Mouse (Mus musculus) heart, embryonic 10.5 days (tissue): ENCODE data around the gene Tmc8. TPM values are rescaled to one million over a fixed set of nuclear protein-coding genes. Genes with fewer than 3 reads are reported as not detected.

Experiments
- DNase-seq: peaks from one replicate; pipeline ENCODE4 v3.0.0-alpha.2; 2017; ENCODE audit warnings: low spot score
- H3K27ac ChIP-seq: fragments of 300-500 bp; sonication (generic); 2 replicates; pipeline ENCODE4 v1.5.1; 2016; ENCODE audit warnings: mild to moderate bottlenecking
- H3K27me3 ChIP-seq: fragments of 300-500 bp; sonication (generic); 2 replicates; pipeline ENCODE4 v1.6.1; 2016; ENCODE audit warnings: mild to moderate bottlenecking; ENCODE audit not compliant: poor library complexity, insufficient read depth, severe bottlenecking
- H3K36me3 ChIP-seq: fragments of 300-500 bp; sonication (generic); 2 replicates; pipeline ENCODE4 v1.6.1; 2016; ENCODE audit warnings: mild to moderate bottlenecking, moderate library complexity
- H3K4me1 ChIP-seq: fragments of 300-500 bp; sonication (generic); 2 replicates; pipeline ENCODE4 v1.6.1; 2016; ENCODE audit warnings: mild to moderate bottlenecking
- H3K4me3 ChIP-seq: fragments of 300-500 bp; sonication (generic); 2 replicates; pipeline ENCODE4 v1.5.1; 2016; ENCODE audit warnings: mild to moderate bottlenecking, moderate library complexity
- H3K9me3 ChIP-seq: fragments of 300-500 bp; sonication (generic); 2 replicates; pipeline ENCODE4 v1.6.1; 2016; ENCODE audit warnings: mild to moderate bottlenecking, moderate library complexity
- WGBS: fragments of 180-500 bp; shearing (Covaris S2); methylation state at CpG from one replicate; pipeline ENCODE4 v1.1.7; 2016; 5-methylcytosine and 5-hydroxymethylcytosine counted together
- polyA plus RNA-seq: library from polyadenylated mRNA; unstranded; fragments of >200 nt; fragmentation: Nextera tagmentation; extraction: Ambion mirVana; gene quantifications from 2 replicates; pipeline ENCODE4 v1.2.1, GENCODE M21; 2016

Tmc8 gene
- polyA plus RNA-seq, 1 experiment from 2014 or later: 3.7 TPM

DNA sequence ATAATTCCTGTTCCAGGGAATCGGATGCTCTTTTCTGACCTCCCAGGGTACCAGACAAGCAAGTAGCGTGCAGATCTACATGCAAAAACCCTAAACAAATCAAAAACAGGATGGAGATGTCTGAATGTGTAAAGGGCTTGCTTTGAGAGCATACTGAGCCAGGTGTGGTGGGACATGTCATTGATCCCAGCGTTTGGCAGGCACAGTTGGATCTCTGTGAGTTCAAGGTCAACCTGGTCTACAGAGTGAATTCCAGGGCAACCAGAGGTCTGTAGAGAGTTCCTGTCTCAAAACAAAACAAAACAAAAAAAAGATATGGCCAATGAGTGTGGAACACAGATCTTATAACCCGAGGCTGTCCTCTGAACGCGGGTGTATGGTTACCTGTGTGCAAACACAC lies 41.5 kb downstream of the Tmc8 start:
- H3K4me3 ChIP-seq: no peak overlapping the region
- WGBS: 89% methylated on average over 6 of the region's 6 CpGs
- peaks cover 57% of the 10 kb centered on the region for H3K36me3 ChIP-seq
- no peaks in the 10 kb centered on the region for H3K9me3 ChIP-seq
- peaks cover 62% of the 10 kb centered on the region for H3K4me1 ChIP-seq
- DNase-seq: no peak
- H3K27me3 ChIP-seq: no peaks in the 10 kb centered on the region
- no peak overlapping the region for H3K27ac ChIP-seq

DNA sequence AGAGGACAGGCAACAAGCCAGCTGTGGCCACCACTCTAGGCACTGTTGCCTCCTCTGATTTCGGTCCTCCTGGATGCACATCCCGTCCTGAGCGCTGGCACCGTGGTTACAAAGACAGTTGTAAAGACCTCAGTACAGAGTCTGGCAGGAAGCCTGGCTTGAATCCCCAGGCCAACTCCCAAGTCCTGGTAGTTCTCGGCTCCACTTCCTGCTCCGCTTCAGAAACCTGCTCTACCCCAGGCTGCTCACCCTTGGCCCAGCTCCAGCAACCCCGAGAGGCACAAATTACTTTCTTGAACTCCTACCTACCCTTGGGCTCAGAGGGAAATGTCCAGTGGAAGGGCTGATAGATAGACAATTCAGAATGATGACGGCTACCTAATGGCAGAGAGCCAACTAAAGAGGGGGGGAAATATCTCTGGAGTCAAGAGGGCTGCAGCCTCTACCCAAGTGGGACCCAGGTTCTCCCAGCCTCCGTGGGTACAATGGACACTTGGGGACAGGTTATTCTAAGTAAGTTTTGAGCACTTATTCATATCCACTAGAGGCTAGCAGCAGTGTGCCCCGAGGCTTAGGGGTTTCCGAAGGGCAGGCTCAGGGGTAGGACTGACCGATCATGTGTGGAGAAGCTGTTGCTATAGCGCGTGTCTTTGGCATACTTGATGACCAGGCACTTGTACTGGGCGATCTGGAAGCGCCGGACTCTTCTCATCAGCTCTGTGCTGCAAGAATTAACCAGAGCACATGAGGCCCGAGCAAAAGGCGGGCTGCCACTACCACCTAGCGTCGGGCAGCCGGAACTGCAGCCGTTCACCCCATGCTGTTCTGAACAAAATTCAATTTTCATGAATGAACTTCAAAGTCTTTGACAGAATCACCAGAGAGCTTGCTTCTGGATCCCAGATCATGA lies 42.4 kb downstream of the Tmc8 start:
- Histone ChIP-seq H3K36me3 (peaks cover 48% of the 10 kb centered on the region), H3K9me3 (no peaks in the 10 kb centered on the region), H3K4me1 (peaks cover 62% of the 10 kb centered on the region), H3K4me3 (peak overlapping the region; percentile 76), H3K27ac (peak overlapping the region; percentile 93), H3K27me3 (no peaks in the 10 kb centered on the region)
- peak; percentile 91 for DNase-seq
- 23% methylated on average over 23 of the region's 23 CpGs for whole genome bisulfite sequencing

DNA sequence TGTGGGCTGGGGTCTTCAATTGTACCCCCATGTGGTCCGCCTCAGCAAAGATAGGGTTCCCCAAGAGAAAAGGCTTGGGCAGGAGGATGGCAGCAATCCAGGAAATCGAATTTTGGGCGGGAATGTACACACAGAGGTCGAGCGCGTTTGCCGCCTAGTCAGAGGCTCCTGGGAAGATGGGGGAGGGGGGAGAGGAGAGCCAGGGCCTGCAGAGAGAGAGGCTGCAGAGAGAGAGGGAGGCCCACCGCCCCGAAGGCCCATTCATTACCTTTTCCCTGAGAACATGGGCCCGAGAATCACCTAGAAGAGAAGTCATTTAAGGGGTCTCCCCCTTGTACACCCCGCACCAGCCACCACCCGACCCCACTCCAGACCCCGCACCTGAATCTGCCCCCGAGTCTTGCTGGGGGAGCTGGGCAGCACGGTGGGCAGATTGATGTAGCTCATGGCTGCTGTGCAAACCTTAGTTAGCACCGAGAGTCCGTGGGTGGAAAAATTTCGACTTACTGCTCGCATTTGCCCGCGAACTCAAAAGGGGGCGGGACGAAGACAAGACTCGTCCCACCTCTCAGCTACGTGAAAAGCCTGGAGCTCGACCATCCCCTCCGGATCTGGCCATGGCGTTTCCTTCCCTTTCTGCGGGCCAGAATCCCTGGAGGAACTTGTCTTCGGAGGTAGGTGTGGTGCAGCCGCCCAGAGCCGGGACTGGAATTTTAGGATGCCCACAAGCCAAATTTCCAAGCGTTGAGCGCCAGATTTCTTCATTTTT lies 43.6 kb downstream of the Tmc8 start, which contains the start of the genes Afmid and Tk1:
Gene Afmid (plus strand): TSS at position 592 of the 769 bp plus-strand sequence.
Gene Tk1 (minus strand): TSS at position 760 of the 769 bp plus-strand sequence.
- WGBS: under 1% methylated on average over 34 of the region's 34 CpGs
- Histone ChIP-seq H3K36me3 (peaks cover 36% of the 10 kb centered on the region), H3K27ac (peak within 1 kb of the TSS; percentile 93), H3K4me1 (peaks cover 69% of the 10 kb centered on the region), H3K27me3 (no peaks in the 10 kb centered on the region), H3K9me3 (no peaks in the 10 kb centered on the region), H3K4me3 (peak within 1 kb of the TSS; percentile 76)
- peak; percentile 94 for DNase-seq

DNA sequence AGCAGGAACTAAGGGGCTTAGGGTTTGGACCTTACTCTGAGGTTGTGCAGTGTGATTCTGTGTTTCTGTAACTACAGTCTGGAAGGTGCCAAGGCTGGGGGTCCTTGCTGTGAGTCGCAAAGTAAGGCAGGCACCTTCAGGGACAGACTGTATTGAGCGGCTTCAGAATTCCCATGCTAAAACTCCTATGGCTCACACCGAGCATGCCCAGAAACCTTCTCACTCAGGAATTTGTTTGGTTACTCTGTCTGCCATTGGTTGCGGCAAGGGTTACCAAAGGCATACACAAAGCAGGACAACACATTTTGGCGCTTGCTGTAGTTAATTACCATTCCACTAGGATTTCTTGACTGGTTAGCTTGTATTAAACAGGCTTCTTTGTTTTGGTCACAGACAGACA lies 44.3 kb downstream of the Tmc8 start:
- no peaks in the 10 kb centered on the region for H3K9me3 ChIP-seq
- 14% methylated on average over 5 of the region's 5 CpGs for WGBS
- H3K27me3 ChIP-seq: no peaks in the 10 kb centered on the region
- peaks cover 75% of the 10 kb centered on the region for H3K4me1 ChIP-seq
- peak overlapping the region; percentile 76 for H3K4me3 ChIP-seq
- no peak for DNase-seq
- peaks cover 29% of the 10 kb centered on the region for H3K36me3 ChIP-seq
- H3K27ac ChIP-seq: peak overlapping the region; percentile 93

DNA sequence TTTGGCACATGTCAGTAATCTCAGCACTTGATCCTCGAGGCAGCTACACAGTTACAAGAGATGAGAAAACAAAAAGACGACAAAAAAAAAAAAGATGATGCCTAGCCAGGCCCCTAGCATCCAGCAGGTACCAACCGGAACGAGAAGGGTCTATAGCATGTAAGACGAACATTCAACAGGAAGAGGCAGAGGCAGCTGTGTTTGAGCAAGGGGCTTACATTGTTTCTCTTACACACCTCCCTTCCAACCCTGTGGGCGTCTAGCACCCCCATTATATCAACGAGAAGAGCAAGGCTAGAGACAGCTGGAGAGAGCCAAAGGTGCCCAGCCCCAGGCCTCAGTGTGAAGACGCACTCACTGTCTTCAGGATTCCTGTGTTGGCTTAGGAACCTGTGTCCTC lies 45.0 kb downstream of the Tmc8 start:
- no peak for DNase-seq
- 69% methylated on average over 8 of the region's 8 CpGs for WGBS
- Histone ChIP-seq H3K9me3 (no peaks in the 10 kb centered on the region), H3K4me3 (peak overlapping the region; percentile 76; the same call in 1 of the 2 replicates), H3K27ac (peak overlapping the region; percentile 93), H3K36me3 (peaks cover 22% of the 10 kb centered on the region), H3K27me3 (no peaks in the 10 kb centered on the region), H3K4me1 (peaks cover 76% of the 10 kb centered on the region)

DNA sequence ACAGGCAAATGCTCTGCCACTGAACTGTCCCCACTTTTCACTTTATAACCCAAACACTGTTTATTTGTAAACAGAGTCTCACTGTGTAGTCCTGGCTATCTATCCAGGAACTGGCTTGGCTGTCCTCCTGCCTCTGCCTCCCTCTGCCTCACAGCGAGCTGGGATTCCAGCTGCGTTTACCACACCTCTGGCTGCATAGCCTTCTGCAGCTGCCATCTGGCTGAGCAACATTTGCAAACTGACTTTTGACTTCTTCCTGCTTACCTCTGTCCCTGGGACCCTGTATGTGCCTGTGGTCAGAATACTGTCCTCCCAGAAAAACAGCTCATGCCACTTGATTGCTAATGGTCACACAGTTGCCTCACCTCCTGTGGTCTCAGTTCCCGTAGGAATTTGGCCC lies 45.5 kb downstream of the Tmc8 start:
- no peaks in the 10 kb centered on the region for H3K27me3 ChIP-seq
- WGBS: 48% methylated on average over 3 of the region's 3 CpGs
- peaks cover 80% of the 10 kb centered on the region for H3K4me1 ChIP-seq
- 0 out of 2 replicates have a peak overlapping the region, but pooled peaks have one; percentile 17 for H3K4me3 ChIP-seq
- H3K9me3 ChIP-seq: no peaks in the 10 kb centered on the region
- peaks cover 17% of the 10 kb centered on the region for H3K36me3 ChIP-seq
- H3K27ac ChIP-seq: peak overlapping the region; percentile 90
- DNase-seq: no peak

DNA sequence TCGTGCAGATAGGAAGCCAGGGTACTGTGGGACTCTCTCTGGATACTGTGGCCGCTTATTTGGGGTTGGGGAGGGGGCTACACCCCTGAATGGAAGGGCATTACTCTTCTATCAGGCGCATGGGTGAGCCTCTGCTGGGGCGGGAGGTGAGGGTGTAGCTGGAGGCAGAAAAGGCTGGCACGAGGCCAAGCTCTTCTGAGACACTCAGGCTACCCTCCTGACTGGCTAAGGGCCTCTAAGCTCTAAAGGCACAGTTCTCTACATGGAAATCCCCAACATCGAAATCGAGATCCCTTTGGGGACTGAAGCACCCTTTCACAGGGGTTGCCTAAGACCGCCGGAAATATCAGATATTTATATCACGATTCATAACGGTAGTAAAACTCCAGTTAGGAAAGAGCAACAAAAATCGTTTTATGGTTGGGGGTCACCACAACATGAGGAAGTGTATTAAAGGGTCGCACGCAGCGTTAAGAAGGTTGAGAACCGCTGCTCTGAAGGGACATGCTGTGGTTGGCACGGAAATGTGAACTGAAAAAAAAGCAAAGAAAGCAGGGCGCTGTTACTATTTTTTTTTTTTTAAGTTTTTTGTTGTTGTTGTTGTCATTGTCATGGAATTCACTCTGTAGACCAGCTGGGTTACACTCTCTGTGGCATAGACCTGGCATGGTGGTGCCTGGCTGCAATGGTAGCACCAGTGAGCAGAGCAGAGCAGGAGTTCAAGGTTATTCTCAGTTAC lies 46.4 kb downstream of the Tmc8 start:
- Histone ChIP-seq H3K9me3 (no peaks in the 10 kb centered on the region), H3K27ac (peak overlapping the region; percentile 90), H3K36me3 (peaks cover 8% of the 10 kb centered on the region), H3K27me3 (no peaks in the 10 kb centered on the region), H3K4me3 (peak overlapping the region; percentile 20), H3K4me1 (peaks cover 79% of the 10 kb centered on the region)
- 65% methylated on average over 18 of the region's 18 CpGs for WGBS
- no peak for DNase-seq

DNA sequence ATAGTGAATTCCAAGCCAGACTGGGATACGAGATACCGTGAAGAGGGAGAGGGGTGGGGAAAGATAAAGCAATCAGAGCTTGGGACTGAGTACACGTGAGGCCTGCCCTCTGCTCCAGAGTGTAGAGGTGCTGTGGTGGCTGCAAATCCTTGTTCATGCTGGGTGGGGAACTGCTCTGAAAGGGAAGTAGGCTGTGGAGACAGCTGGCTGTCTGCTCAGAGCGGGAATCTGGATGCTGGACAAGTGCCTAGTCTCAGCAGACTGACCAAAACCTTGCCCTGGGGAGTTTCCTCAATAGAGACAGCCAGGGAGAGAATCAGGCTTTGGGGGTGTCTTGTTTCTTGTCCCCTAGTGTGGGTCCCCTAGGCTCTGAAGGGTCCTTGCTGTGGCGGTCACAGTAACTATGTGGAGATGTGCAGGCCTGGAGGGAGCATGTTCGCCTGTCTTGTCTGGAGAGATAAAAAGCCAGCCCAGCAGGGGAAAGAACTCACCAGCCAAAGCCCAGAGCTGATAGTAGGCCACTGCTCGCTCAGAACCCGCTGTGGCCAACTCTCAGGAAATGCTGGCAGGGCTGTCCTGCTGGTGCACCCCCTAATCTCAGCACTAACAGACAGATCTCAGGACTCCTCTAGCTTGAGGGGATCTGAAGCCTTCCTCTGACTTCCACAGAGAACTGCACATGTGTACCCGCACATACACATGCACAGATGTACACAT lies 47.2 kb downstream of the Tmc8 start:
- H3K4me3 ChIP-seq: peak overlapping the region; percentile 20
- peak; percentile 89 for DNase-seq
- peaks cover under 1% of the 10 kb centered on the region for H3K36me3 ChIP-seq
- H3K9me3 ChIP-seq: no peaks in the 10 kb centered on the region
- H3K4me1 ChIP-seq: peaks cover 77% of the 10 kb centered on the region
- H3K27ac ChIP-seq: peak overlapping the region; percentile 90
- no peaks in the 10 kb centered on the region for H3K27me3 ChIP-seq
- 16% methylated on average over 9 of the region's 9 CpGs for WGBS

DNA sequence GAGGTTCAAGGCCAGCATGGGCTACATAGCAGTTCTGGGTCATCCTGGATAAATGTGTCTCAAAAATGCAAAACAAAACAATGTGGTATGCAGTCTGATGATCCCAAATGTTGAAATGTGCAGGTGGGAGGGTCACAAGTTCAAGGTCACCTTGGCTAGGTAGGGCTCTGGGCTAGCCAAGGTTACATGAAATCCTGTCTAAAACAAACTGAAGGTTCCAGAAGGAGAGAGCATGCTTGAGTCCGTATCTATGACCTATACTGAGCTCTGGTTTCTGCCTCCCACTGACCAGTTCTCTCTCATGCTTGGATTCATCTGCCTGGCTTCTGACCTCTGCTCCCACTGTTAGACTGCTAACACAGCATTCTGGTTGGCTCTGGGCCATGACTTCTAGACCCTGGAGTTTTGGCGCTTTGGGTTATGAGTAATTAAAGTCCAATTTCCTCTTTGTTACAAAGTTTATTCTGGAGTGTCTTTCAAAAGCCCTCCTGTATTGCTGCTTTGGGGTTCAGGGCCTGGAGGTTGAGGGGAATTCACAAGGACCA lies 47.9 kb downstream of the Tmc8 start:
- peaks cover 70% of the 10 kb centered on the region for H3K4me1 ChIP-seq
- DNase-seq: no peak
- WGBS: 69% methylated on average over 2 of the region's 2 CpGs

DNA sequence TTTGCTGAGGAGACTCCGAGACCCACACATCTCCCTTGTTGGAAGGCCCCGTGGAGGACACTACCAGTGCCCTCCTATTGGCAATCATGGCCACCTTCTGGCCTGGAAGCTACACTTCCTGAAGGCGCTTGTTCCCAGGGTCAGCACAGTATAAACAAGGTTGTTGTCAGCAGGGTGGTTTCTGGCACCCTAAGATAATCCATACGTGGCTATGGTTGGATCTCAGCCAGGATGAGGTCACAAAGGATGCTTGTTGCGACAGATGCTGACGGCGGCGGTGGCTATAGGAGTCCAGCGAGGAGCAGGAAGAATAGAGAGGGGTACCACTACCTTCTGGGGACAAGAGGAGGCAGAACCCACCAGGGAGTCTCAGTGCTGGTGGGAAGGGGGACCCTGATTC lies 48.5 kb downstream of the Tmc8 start:
- Histone ChIP-seq H3K4me1 (peaks cover 65% of the 10 kb centered on the region), H3K27ac (peak overlapping the region; percentile 90), H3K4me3 (no peak overlapping the region), H3K36me3 (no peaks in the 10 kb centered on the region), H3K27me3 (no peaks in the 10 kb centered on the region), H3K9me3 (no peaks in the 10 kb centered on the region)
- 66% methylated on average over 9 of the region's 9 CpGs for WGBS
- no peak for DNase-seq

More for the DNA sequence above, 47.9 kb downstream of the Tmc8 start:
- Histone ChIP-seq H3K27me3 (no peaks in the 10 kb centered on the region), H3K27ac (peak overlapping the region; percentile 90), H3K4me3 (no peak overlapping the region), H3K9me3 (no peaks in the 10 kb centered on the region), H3K36me3 (no peaks in the 10 kb centered on the region)

DNA sequence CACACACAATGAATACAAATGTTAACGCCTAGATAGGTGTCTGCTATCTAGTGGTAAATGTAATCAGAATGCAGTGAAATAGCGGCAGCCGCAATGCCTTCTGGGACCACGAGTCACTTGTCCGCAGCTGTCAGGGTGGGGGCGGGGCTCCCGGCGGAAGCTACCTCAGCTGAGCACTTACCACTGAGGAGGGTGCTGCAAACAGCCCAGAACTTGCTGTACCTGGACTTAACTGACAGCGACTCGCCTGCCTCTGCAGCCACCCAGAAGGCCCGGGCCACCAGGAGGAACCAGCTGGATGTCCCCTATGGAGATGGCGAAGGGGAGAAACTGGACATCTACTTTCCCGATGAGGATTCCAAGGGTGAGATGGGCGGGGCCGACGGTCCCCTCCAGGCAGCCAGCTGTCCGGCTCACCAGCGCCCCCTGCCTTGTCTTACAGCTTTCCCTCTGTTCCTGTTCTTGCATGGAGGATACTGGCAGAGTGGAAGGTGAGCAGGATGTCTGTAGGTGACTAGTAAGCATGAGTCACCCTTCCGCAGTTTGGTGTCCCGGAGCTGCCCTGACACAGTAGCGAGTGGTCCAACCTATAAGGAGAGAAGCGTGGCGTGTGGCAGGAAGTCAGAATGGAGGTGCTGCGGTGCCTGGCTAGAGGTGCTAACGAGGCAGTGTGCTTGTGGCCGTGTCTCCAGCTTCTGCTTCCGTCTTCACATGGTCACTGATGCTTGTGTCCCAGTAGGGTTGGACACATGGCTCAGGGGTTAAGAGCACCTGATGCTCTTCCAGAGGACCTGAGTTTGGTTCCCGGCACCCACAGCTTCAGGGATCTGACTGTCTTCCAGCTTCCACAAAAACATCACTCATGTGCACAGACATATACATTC lies 50.5 kb downstream of the Tmc8 start:
- 19% methylated on average over 28 of the region's 28 CpGs for WGBS
- peak overlapping the region; percentile 51 for H3K4me3 ChIP-seq
- H3K9me3 ChIP-seq: no peaks in the 10 kb centered on the region
- no peaks in the 10 kb centered on the region for H3K27me3 ChIP-seq
- H3K27ac ChIP-seq: peak overlapping the region; percentile 62
- DNase-seq: peak; percentile 94
- H3K4me1 ChIP-seq: peaks cover 55% of the 10 kb centered on the region
- 0 out of 2 replicates have a peak, but pooled peaks cover 2% of the 10 kb centered on the region for H3K36me3 ChIP-seq
